Comparison of ENCODE assay signal across 34 mouse cellular contexts in the genomic region with DNA sequence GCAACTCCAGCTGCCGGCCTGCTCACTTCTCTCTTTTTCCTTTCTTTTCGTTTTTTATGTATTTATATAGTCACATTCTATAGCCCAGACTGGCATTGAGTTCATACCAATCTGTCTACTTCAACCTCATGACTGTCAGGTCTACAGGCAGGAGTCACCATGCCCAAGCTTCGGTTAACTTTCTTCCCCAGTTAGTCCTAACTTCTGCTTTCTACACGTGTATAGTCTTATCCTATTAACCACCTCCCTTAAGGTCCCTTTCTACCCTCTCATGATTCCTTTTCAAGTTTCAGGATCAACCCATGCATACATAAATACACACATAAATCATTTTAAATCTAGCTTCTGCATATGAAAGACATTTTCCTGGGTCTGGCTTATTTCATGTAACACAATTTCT.
"Had no signal": no experiment of that assay in that cellular context is flagged by ENCODE, and none has a peak within 500 bp of the region (broad histone marks: within the 10 kb centered on the region; RNA-seq: fewer than 3 reads in every experiment).

No protein-coding gene starts in this region.

- DNase-seq: heart, postnatal 10 days; heart, postnatal 14 days; heart, postnatal 36 days; heart, postnatal 4 days; kidney, adult 11 months; kidney, adult 18-20 months; kidney, adult 2 months; kidney, adult 8-10 months; kidney, adult 9 months; kidney, postnatal 10 days; kidney, postnatal 14 days; kidney, postnatal 25 days; kidney, postnatal 36 days; kidney, postnatal 4 days; layer of hippocampus, adult 9-11 months; layer of hippocampus, postnatal 36 days had no signal

- H3K27ac ChIP-seq: heart, embryonic 13.5 days; heart, embryonic 15.5 days; hindbrain, embryonic 10.5 days; hindbrain, embryonic 12.5 days; hindbrain, embryonic 13.5 days; hindbrain, embryonic 14.5 days; hindbrain, embryonic 15.5 days; hindbrain, postnatal 0 days; intestine, embryonic 15.5 days; kidney, embryonic 15.5 days; kidney, postnatal 0 days; layer of hippocampus, adult 2 months; left cerebral cortex, adult 2 months had no signal

- H3K9me3 ChIP-seq: heart, embryonic 12.5 days; heart, embryonic 13.5 days; heart, embryonic 15.5 days; hindbrain, embryonic 10.5 days; hindbrain, embryonic 12.5 days; hindbrain, embryonic 13.5 days; hindbrain, embryonic 15.5 days; intestine, embryonic 15.5 days; kidney, embryonic 15.5 days had no signal

- H3K36me3 ChIP-seq: heart, embryonic 12.5 days; heart, embryonic 13.5 days; heart, embryonic 15.5 days; hindbrain, embryonic 10.5 days; hindbrain, embryonic 12.5 days; hindbrain, embryonic 13.5 days; hindbrain, embryonic 15.5 days; intestine, embryonic 15.5 days; kidney, embryonic 15.5 days had no signal

- H3K9ac ChIP-seq: heart, embryonic 12.5 days; heart, embryonic 13.5 days; heart, embryonic 15.5 days; hindbrain, embryonic 12.5 days; hindbrain, embryonic 13.5 days; hindbrain, embryonic 14.5 days; hindbrain, embryonic 15.5 days; intestine, embryonic 15.5 days; kidney, embryonic 15.5 days had no signal

- ATAC-seq: hindbrain, embryonic 16.5 days; hindbrain, postnatal 0 days; inflammation-experienced regulatory T-cells, adult 6 months; intestine, embryonic 15.5 days; intestine, embryonic 16.5 days; intestine, postnatal 0 days had no signal

- H3K4me2 ChIP-seq: heart, embryonic 12.5 days; heart, embryonic 13.5 days; heart, embryonic 15.5 days; hindbrain, embryonic 12.5 days; hindbrain, embryonic 13.5 days; hindbrain, embryonic 14.5 days; hindbrain, embryonic 15.5 days; intestine, embryonic 15.5 days; kidney, embryonic 15.5 days had no signal

- H3K27me3 ChIP-seq: heart, embryonic 12.5 days; heart, embryonic 13.5 days; heart, embryonic 15.5 days; hindbrain, embryonic 12.5 days; hindbrain, embryonic 13.5 days; hindbrain, embryonic 15.5 days; intestine, embryonic 15.5 days; kidney, embryonic 15.5 days had no signal

- H3K4me1 ChIP-seq: heart, embryonic 12.5 days; heart, embryonic 13.5 days; heart, embryonic 15.5 days; hindbrain, embryonic 10.5 days; hindbrain, embryonic 12.5 days; hindbrain, embryonic 13.5 days; hindbrain, embryonic 15.5 days; intestine, embryonic 15.5 days; kidney, embryonic 15.5 days had no signal

- H3K4me3 ChIP-seq: heart, embryonic 12.5 days; heart, embryonic 13.5 days; heart, embryonic 15.5 days; hindbrain, embryonic 10.5 days; hindbrain, embryonic 12.5 days; hindbrain, embryonic 13.5 days; hindbrain, embryonic 15.5 days; intestine, embryonic 15.5 days; kidney, embryonic 15.5 days; layer of hippocampus, adult 2 months; left cerebral cortex, adult 2 months had no signal
